Mouse (Mus musculus): Measurements from ENCODE around the gene Tigar. TPM values are rescaled to one million over a fixed set of nuclear protein-coding genes. Genes with fewer than 3 reads are reported as not detected.

Tigar gene
- polyA plus RNA-seq, 1 experiment, result 1.7 TPM

- Histone ChIP-seq H3K36me3 (ENCODE audit: control insufficient read depth, insufficient read depth, low read length) (no peaks in the 10 kb centered on the region), H3K4me1 (ENCODE audit: control insufficient read depth, insufficient read depth, insufficient read length) (peaks cover 7% of the 10 kb centered on the region; the same call in 1 of the 2 replicates), H3K4me3 (ENCODE audit: extremely low read depth, insufficient read depth, insufficient read length) (peak within 1 kb of the TSS; percentile 63), H3K27me3 (ENCODE audit: control insufficient read depth, insufficient read depth, low read length) (peaks cover 6% of the 10 kb centered on the region; the same call in 1 of the 2 replicates), H3K27ac (ENCODE audit: insufficient read depth, low read length) (peak within 1 kb of the TSS; percentile 83)
- 1% methylated on average over 40 of the region's 40 CpGs for WGBS
- TF ChIP-seq POLR2A (IDR thresholded peaks at IDR 0.05; ENCODE audit: low read depth, low read length) (no peak), CTCF (IDR thresholded peaks at IDR 0.05; ENCODE audit: extremely low read depth, insufficient read depth, insufficient read length, insufficient replicate concordance) (no peak)
- peak; percentile 71 to 74 for DNase-seq (ENCODE audit: low read depth in 1 of 2, low spot score in 2 of 2)
Observed at GRCm38 (mm10) chr6:127152106-127152951, 43.0 kb upstream of the Tigar start, which contains the start of gene Ccnd2. TSS of gene Ccnd2 (minus strand) at chr6:127152193.

- peak overlapping the region; percentile 78 for H3K27ac ChIP-seq (ENCODE audit: insufficient read depth, low read length)
- TF ChIP-seq POLR2A (IDR thresholded peaks at IDR 0.05; ENCODE audit: low read depth, low read length) (no peak), CTCF (IDR thresholded peaks at IDR 0.05; ENCODE audit: extremely low read depth, insufficient read depth, insufficient read length, insufficient replicate concordance) (no peak)
- WGBS, result under 1% methylated on average over 29 of the region's 29 CpGs
- H3K4me1 ChIP-seq (ENCODE audit: control insufficient read depth, insufficient read depth, insufficient read length), result peaks cover 7% of the 10 kb centered on the region; the same call in 1 of the 2 replicates
- H3K27me3 ChIP-seq (ENCODE audit: control insufficient read depth, insufficient read depth, low read length), result peaks cover 6% of the 10 kb centered on the region; the same call in 1 of the 2 replicates
- H3K4me3 ChIP-seq (ENCODE audit: extremely low read depth, insufficient read depth, insufficient read length), result peak overlapping the region; percentile 48
- peak in 1 of 2 experiments; percentile 59 for DNase-seq (ENCODE audit: low read depth in 1 of 2, low spot score in 2 of 2)
- 0 out of 2 replicates have a peak, but pooled peaks cover 1% of the 10 kb centered on the region for H3K36me3 ChIP-seq (ENCODE audit: control insufficient read depth, insufficient read depth, low read length)
Observed at GRCm38 (mm10) chr6:127151565-127152105, 42.3 kb upstream of the Tigar start.

- Histone ChIP-seq H3K4me3 (ENCODE audit: extremely low read depth, insufficient read depth, insufficient read length) (peak overlapping the region; percentile 63), H3K27me3 (ENCODE audit: control insufficient read depth, insufficient read depth, low read length) (peaks cover 6% of the 10 kb centered on the region; the same call in 1 of the 2 replicates), H3K36me3 (ENCODE audit: control insufficient read depth, insufficient read depth, low read length) (0 out of 2 replicates have a peak, but pooled peaks cover 3% of the 10 kb centered on the region), H3K4me1 (ENCODE audit: control insufficient read depth, insufficient read depth, insufficient read length) (peaks cover 7% of the 10 kb centered on the region; the same call in 1 of the 2 replicates), H3K27ac (ENCODE audit: insufficient read depth, low read length) (peak overlapping the region; percentile 83)
- peak; percentile 97 for TF ChIP-seq POLR2A (IDR thresholded peaks at IDR 0.05; ENCODE audit: low read depth, low read length)
- no peak for TF ChIP-seq CTCF (IDR thresholded peaks at IDR 0.05; ENCODE audit: extremely low read depth, insufficient read depth, insufficient read length, insufficient replicate concordance)
- DNase-seq (ENCODE audit: low read depth in 1 of 2, low spot score in 2 of 2), result peak; percentile 56 to 73
- WGBS, result under 1% methylated on average over 34 of the region's 34 CpGs
Observed at GRCm38 (mm10) chr6:127150663-127151564, 41.6 kb upstream of the Tigar start.

GRCm38 (mm10) chr6:127149944-127150662, 40.7 kb upstream of the Tigar start:
- Histone ChIP-seq H3K27me3 (ENCODE audit: control insufficient read depth, insufficient read depth, low read length) (peaks cover 5% of the 10 kb centered on the region; the same call in 1 of the 2 replicates), H3K4me3 (ENCODE audit: extremely low read depth, insufficient read depth, insufficient read length) (peak overlapping the region; percentile 63), H3K27ac (ENCODE audit: insufficient read depth, low read length) (peak overlapping the region; percentile 83), H3K36me3 (ENCODE audit: control insufficient read depth, insufficient read depth, low read length) (0 out of 2 replicates have a peak, but pooled peaks cover 5% of the 10 kb centered on the region), H3K4me1 (ENCODE audit: control insufficient read depth, insufficient read depth, insufficient read length) (peaks cover 5% of the 10 kb centered on the region; the same call in 1 of the 2 replicates)
- TF ChIP-seq POLR2A (IDR thresholded peaks at IDR 0.05; ENCODE audit: low read depth, low read length) (no peak), CTCF (IDR thresholded peaks at IDR 0.05; ENCODE audit: extremely low read depth, insufficient read depth, insufficient read length, insufficient replicate concordance) (no peak)
- DNase-seq (ENCODE audit: low read depth in 1 of 2, low spot score in 2 of 2), result peak in 1 of 2 experiments; percentile 14
- under 1% methylated on average over 38 of the region's 38 CpGs for WGBS

GRCm38 (mm10) chr6:127149303-127149943, 40.1 kb upstream of the Tigar start:
- Histone ChIP-seq H3K27me3 (ENCODE audit: control insufficient read depth, insufficient read depth, low read length) (peaks cover 3% of the 10 kb centered on the region; the same call in 1 of the 2 replicates), H3K36me3 (ENCODE audit: control insufficient read depth, insufficient read depth, low read length) (0 out of 2 replicates have a peak, but pooled peaks cover 5% of the 10 kb centered on the region), H3K4me1 (ENCODE audit: control insufficient read depth, insufficient read depth, insufficient read length) (peaks cover 5% of the 10 kb centered on the region; the same call in 1 of the 2 replicates), H3K4me3 (ENCODE audit: extremely low read depth, insufficient read depth, insufficient read length) (peak overlapping the region; percentile 63), H3K27ac (ENCODE audit: insufficient read depth, low read length) (peak overlapping the region; percentile 83)
- TF ChIP-seq POLR2A (IDR thresholded peaks at IDR 0.05; ENCODE audit: low read depth, low read length) (no peak), CTCF (IDR thresholded peaks at IDR 0.05; ENCODE audit: extremely low read depth, insufficient read depth, insufficient read length, insufficient replicate concordance) (no peak)
- WGBS, result 0% methylated on average over 30 of the region's 30 CpGs
- peak in 1 of 2 experiments; percentile 49 for DNase-seq (ENCODE audit: low read depth in 1 of 2, low spot score in 2 of 2)

Measured in spleen, adult 2 months (tissue).